Mouse (Mus musculus) mature B cell (primary cell): Measurements from ENCODE around the gene Abcc3.

Experiments used
- in situ Hi-C: fragments of 300-500 bp; cut with MboI; formaldehyde crosslinking; loops from 2 replicates; pipeline ENCODE4 v1.14.3; 2019

The Abcc3 gene

GRCm38 (mm10) chr11:94324618-94325017, 68.2 kb downstream of the Abcc3 start:
- in situ Hi-C loops: no loop called here

DNA sequence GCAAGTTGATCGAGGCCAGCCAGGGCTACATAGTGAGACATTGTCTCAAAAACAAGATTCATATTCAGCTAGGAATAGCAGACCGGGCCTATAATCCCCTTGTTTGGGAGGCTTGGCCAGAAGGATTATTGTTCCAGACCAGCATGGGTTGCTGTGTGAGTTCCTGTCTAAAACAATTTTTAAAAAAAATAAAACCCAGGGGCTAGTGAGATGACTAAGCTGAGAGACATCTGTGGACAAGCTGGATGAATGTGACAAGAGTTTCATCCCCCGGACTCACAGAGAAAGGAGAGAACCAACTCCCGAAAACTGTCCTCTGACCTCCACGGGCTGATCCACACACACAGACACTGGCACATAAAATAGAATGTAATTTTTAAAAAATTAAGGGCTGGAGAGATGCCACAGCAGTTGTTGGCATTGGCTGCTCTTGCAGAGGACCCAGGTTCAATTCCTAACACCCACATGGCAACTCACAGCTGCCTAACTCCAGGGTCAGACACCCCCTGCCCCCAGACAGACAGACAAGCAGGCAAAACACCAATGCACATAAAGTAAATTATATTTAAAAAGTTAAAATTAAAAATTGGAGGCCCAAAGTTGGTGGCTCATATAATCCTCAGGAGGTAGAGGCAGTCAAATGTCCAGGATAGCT, 69.4 kb downstream of the Abcc3 start:
- in situ Hi-C loops: no loop called here

- in situ Hi-C loops: no loop called here
These were observed 70.2 kb downstream of the Abcc3 start for GRCm38 (mm10) chr11:94322636-94323035.

GRCm38 (mm10) chr11:94321931-94322400, 70.8 kb downstream of the Abcc3 start, which contains the start of gene Luc7l3:
TSS of gene Luc7l3 (minus strand) at chr11:94321988.
- in situ Hi-C loops: no loop called here

DNA sequence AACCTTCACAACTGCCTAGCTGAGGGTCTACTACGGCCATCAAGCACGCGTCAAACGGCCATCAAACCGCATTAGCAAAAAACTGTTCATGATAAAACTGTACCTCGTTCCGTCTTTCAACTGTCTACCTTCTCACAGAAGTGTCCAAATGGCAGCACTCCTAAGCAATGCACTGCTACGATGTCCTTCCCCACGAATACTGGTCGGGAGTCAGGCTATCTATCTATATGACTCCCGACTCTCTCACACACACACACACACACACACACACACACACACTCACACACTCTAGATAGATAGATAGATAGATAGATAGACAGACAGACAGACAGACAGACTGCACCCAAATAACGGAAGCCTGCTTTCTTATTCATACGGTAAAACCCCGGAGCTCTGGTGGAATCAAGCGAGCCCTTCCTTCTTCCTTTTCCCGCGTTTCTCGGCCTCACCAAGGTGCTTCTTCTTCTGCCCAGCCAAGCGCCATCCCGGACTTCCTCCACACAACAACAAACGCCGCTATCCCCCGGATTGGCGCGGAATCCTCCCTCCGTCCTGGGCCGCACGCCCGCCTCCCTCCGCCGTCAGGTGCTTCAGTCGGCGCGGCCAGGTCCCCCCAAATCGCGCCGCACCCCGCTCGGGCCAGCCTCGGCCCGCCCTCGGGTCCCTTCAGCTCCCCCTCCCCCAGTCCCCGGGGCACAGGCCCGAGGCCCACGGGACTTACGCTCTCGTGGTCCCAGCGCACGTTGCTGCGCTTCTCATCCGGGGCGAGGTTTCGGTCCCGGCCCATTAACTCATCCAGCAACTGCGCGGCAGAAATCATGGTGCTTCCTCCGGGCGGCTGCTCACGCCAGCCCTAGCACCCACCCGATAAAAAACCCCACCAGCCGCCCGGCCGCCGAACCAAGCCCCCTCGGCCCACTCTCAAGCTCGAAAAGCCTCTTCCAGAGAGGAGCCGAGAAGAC, 71.5 kb downstream of the Abcc3 start:
- in situ Hi-C loops: no loop called here

DNA sequence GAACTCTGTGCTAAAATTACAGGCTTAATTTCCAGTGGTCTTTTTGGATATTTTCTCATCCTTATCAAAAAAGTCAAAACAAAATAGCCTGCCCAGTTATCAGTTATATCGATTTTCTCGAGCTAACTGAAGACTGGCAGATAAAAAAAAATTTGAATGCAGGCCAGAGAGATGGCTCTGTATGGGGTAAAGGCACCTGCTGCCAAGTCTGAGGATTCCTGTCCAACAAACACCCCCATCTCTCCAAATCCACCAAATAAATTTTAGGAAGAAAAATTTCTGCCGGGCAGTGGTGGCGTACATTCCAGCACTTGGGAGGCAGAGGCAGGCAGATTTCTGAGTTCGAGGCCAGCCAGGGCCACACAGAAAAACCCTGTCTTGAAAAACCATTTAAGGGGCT, 74.7 kb downstream of the Abcc3 start:
- in situ Hi-C loops: no loop called here

DNA sequence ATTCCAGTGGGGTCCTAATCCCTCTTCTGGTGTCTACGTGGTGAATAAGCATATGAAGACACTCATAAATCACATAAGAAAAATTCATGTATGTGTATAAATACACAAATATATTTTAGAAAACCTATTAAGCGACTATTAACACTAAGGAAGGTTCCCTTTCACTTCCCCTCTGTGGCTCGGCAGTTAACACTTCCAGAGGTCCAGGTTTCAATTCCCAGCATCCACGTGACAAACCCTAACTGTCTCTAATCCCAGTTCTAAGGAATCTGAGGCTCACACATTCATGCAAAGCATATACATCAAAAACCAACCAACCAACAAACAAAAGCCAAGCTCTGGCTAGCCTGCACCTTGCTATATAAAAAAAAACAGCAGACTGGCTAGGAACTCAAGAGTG, 75.3 kb downstream of the Abcc3 start:
- in situ Hi-C loops: no loop called here

GRCm38 (mm10) chr11:94317014-94317413, 75.8 kb downstream of the Abcc3 start:
- in situ Hi-C loops: no loop called here

GRCm38 (mm10) chr11:94316528-94316927, 76.3 kb downstream of the Abcc3 start:
- in situ Hi-C loops: no loop called here

DNA sequence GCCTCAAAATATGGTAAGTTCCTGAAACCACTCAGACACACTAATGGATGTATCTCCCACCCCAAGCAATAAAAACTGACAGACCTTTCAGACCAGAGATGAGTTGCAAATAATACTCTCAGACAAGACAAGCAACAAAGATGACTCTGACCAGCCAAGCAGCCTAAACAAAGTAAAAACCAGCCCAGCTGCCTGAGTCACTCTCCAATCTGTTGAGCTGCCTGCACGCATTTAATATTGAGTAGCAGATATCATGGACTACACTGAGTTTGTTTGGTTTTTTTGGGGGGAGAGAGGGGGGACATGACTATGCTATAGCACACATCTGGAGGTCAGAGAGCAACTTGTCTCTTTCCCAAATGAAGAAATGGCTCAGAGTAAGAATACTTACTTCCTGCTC, 77.5 kb downstream of the Abcc3 start:
- in situ Hi-C loops: no loop called here

DNA sequence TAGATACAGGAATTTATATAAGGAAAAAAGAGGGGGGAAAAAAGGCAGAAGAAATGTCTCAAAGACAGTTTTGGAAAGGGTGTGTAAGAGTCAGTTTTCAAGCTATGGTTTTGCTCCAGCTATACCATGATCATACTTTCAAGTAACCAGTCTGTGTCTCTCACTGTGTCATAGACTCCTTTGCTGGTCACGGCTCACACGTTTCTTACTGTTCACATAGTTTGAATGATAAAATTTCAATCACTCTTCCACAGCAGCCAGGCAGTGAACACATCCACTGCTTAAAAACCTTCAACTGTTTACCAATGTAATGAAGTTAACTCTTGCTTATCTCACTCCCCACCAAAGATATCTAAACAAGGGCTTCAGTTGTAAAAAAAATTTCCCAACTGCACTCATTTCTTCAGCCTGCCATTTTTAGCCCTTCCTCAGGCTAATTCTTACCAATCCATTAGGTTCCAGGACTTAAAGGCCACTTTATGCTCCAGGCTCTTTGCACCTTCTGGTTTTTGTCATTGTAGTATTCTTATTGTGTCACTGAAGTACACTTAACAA, 78.6 kb downstream of the Abcc3 start:
- in situ Hi-C loops: no loop called here

DNA sequence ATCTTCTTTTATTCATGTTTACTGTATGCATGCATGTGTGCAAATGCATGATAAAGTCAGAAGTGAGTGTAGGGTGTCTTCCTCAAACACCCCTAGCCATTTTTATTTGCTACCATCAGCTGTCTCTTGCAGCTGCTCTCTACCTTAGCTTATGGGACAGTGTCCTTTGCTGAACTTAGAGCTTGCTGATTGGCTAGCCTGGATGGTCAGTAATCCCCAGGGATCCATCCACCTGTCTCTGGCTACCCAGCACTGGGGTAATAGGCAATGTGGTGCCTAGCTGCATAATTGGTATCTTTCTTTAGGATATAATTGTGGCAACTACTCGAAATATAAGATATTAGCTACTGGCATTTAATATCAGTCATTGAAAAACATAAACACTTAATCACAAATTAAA, 80.1 kb downstream of the Abcc3 start:
- in situ Hi-C loops: no loop called here

GRCm38 (mm10) chr11:94294996-94295845, 97.6 kb downstream of the Abcc3 start:
- in situ Hi-C loops: no loop called here
